Mouse (Mus musculus) G1E (cell line): ENCODE measurements around the gene Tnfrsf8. TPM values are rescaled to one million over a fixed set of nuclear protein-coding genes. Genes with fewer than 3 reads are reported as not detected.
"Not testable (repeated sequence)": the region's sequence is repeated elsewhere in the genome, so short reads cannot be mapped to it uniquely, and the experiment has no call there.

Source experiments
- ATAC-seq: 2 replicates; pipeline ENCODE4 v1.8.0; 2016; ENCODE audit warnings: mild to moderate bottlenecking; ENCODE audit not compliant: insufficient number of reproducible peaks, poor library complexity, low FRiP score, severe bottlenecking; ENCODE audit errors: extremely low read depth
- DNase-seq: peaks from one replicate; pipeline ENCODE4 v3.0.0; 2012; ENCODE audit warnings: low spot score
- H3K27me3 ChIP-seq: 2 replicates; pipeline ENCODE4 v1.6.1; 2012; ENCODE audit warnings: mild to moderate bottlenecking, low read length, inconsistent platforms; ENCODE audit not compliant: insufficient read depth
- H3K36me3 ChIP-seq: replicated peaks from 2 replicates; pipeline ENCODE3; 2012; ENCODE audit warnings: mild to moderate bottlenecking, inconsistent platforms
- H3K4me1 ChIP-seq: 2 replicates; pipeline ENCODE4 v1.6.1; 2012; ENCODE audit warnings: low read depth, low read length, inconsistent platforms, mixed read lengths; ENCODE audit not compliant: insufficient read depth
- H3K4me3 ChIP-seq: 2 replicates; pipeline ENCODE4 v1.5.1; 2012; ENCODE audit warnings: low read depth, mild to moderate bottlenecking, inconsistent platforms, low read length, moderate library complexity, mixed read lengths
- H3K9me3 ChIP-seq: replicated peaks from 2 replicates; pipeline ENCODE4 v1.6.1; 2012; ENCODE audit warnings: inconsistent platforms
- CTCF ChIP-seq: IDR thresholded peaks from 2 replicates; pipeline ENCODE4 v1.5.1; 2012; ENCODE audit warnings: low read depth, low read length, inconsistent platforms, mixed read lengths
- GATA1 ChIP-seq: IDR thresholded peaks from 2 replicates; pipeline ENCODE4 v1.6.1; 2012; ENCODE audit warnings: borderline replicate concordance, low read length, inconsistent platforms, mixed read lengths
- GATA2 ChIP-seq: IDR thresholded peaks from 2 replicates; pipeline ENCODE4 v1.6.1; 2012; ENCODE audit warnings: low read depth, low read length, inconsistent platforms, borderline replicate concordance
- POLR2AphosphoS5 ChIP-seq: IDR thresholded peaks from 2 replicates; pipeline ENCODE4 v1.6.1; 2012; ENCODE audit warnings: low read depth, low read length, inconsistent platforms; ENCODE audit not compliant: insufficient replicate concordance
- TAL1 ChIP-seq: conservative IDR thresholded peaks from 2 replicates; pipeline ENCODE4 v1.6.1; 2012; ENCODE audit warnings: low read depth, low read length, inconsistent platforms, mixed read lengths
- polyA plus RNA-seq: library from polyadenylated mRNA; stranded (reverse); fragments of >175 nt; gene quantifications from 2 replicates; pipeline ENCODE4 v1.2.3, GENCODE M21; 2012
- total RNA-seq, 2 experiments: library from RNA; stranded (forward) in 1 of 2; stranded (reverse) in 1 of 2; fragments of 200-1000 nt in 1 of 2; fragments of >200 nt in 1 of 2; fragmentation: Nextera tagmentation in 1 of 2; gene quantifications; 2 replicates each; pipeline ENCODE4 v1.2.3; 2014 to 2017

Gene Tnfrsf8
- total and polyA plus RNA-seq, 3 experiments: 0.16 TPM; not detected in 2

- Histone ChIP-seq H3K9me3 (peaks cover 48% of the 10 kb centered on the region), H3K4me3 (no peak overlapping the region), H3K27me3 (no peaks in the 10 kb centered on the region), H3K4me1 (no peaks in the 10 kb centered on the region), H3K36me3 (no peaks in the 10 kb centered on the region)
- ATAC-seq: no peak
- TF ChIP-seq GATA2: no peak
- DNase-seq: no peak
Observed at GRCm38 (mm10) chr4:145312530-145312929, 2.4 kb downstream of the Tnfrsf8 start.

- Histone ChIP-seq H3K4me1 (no peaks in the 10 kb centered on the region), H3K36me3 (no peaks in the 10 kb centered on the region), H3K27me3 (no peaks in the 10 kb centered on the region), H3K9me3 (peaks cover 46% of the 10 kb centered on the region), H3K4me3 (no peak overlapping the region)
- ATAC-seq (no peak), DNase-seq (no peak)
- no peak for TF ChIP-seq GATA1
- TF ChIP-seq CTCF: no peak
- no peak for TF ChIP-seq GATA2
- TF ChIP-seq POLR2AphosphoS5: no peak
- no peak for TF ChIP-seq TAL1
Observed at GRCm38 (mm10) chr4:145310859-145311258, 4.1 kb downstream of the Tnfrsf8 start.

GRCm38 (mm10) chr4:145306422-145306821 is 8.5 kb downstream of the Tnfrsf8 start:
- no peak for DNase-seq
- ATAC-seq: no peak
- no peaks in the 10 kb centered on the region for H3K36me3 ChIP-seq
- no peaks in the 10 kb centered on the region for H3K4me1 ChIP-seq
- peaks cover 46% of the 10 kb centered on the region for H3K9me3 ChIP-seq
- no peaks in the 10 kb centered on the region for H3K27me3 ChIP-seq
- no peak overlapping the region for H3K4me3 ChIP-seq
- TF ChIP-seq GATA1 (no peak), GATA2 (no peak), CTCF (no peak), POLR2AphosphoS5 (no peak), TAL1 (no peak)

- H3K9me3 ChIP-seq: peaks cover 44% of the 10 kb centered on the region
- H3K27me3 ChIP-seq, H3K36me3 ChIP-seq, DNase-seq, ATAC-seq, H3K4me3 ChIP-seq, H3K4me1 ChIP-seq: not testable (repeated sequence)
Observed at GRCm38 (mm10) chr4:145305661-145306362, 9.2 kb downstream of the Tnfrsf8 start.

GRCm38 (mm10) chr4:145304109-145304508 is 10.9 kb downstream of the Tnfrsf8 start:
- Histone ChIP-seq H3K4me1 (no peaks in the 10 kb centered on the region), H3K4me3 (no peak overlapping the region), H3K36me3 (no peaks in the 10 kb centered on the region), H3K27me3 (no peaks in the 10 kb centered on the region), H3K9me3 (peaks cover 49% of the 10 kb centered on the region)
- no peak for ATAC-seq
- no peak for DNase-seq
- TF ChIP-seq POLR2AphosphoS5 (no peak), GATA2 (no peak), GATA1 (no peak), CTCF (no peak), TAL1 (no peak)

GRCm38 (mm10) chr4:145302106-145302505 is 12.9 kb downstream of the Tnfrsf8 start:
- H3K4me1 ChIP-seq: no peaks in the 10 kb centered on the region

More at GRCm38 (mm10) chr4:145302106-145302505, 12.9 kb downstream of the Tnfrsf8 start:
- Histone ChIP-seq H3K9me3 (peaks cover 56% of the 10 kb centered on the region), H3K4me3 (no peak overlapping the region), H3K27me3 (no peaks in the 10 kb centered on the region), H3K36me3 (no peaks in the 10 kb centered on the region)
- DNase-seq (no peak), ATAC-seq (no peak)
- TF ChIP-seq TAL1 (no peak), CTCF (no peak), GATA2 (no peak), GATA1 (no peak), POLR2AphosphoS5 (no peak)
